Mouse (Mus musculus): ENCODE data around the gene Tuba3b. TPM values are rescaled to one million over a fixed set of nuclear protein-coding genes. Genes with fewer than 3 reads are reported as not detected.

Tuba3b gene
- polyA plus RNA-seq, 1 experiment: not detected

GRCm38 (mm10) chr6:145640971-145641506 lies 25.5 kb downstream of the Tuba3b start:
- no peak for TF ChIP-seq GATA1 (IDR thresholded peaks at IDR 0.05; ENCODE audit: low read length)

DNA sequence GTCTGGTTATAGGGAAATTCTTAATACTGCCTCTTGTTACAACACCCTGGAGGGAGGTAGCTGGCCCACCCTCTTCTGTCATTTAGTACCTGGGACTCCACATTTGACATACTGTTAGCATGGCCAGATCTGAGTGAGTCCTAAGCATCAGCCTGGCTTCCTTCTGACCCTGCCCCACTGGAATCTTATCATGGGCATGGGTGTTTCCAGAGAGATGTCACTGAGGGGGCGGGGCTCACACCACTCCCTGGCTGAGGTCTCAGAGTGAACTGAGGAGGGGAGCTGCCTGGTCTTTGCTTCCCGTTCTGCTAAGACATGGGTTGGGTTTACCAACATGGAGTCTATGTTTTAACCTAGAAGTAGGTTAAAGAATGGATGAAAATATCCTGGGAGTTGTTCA lies 36.4 kb downstream of the Tuba3b start:
- no peak for TF ChIP-seq GATA1 (IDR thresholded peaks at IDR 0.05; ENCODE audit: low read length)

DNA sequence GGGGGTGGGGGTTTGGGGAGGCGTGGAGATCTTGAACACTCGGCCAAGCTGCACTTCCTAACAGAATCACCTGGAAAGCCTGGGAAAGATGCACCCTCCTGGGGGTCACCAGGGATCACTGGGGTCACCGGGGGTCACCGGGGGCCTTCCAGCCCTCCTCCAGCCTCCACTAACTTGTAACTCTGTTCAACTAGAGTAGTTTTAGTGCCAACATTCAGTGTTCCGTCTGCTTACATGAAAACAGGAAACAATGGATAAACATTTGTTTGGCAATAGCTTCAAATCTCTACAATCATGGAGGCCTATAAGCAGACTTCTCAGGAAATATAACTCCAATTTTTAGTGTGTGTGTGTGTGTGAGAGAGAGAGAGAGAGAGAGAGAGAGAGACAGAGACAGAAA lies 37.4 kb downstream of the Tuba3b start:
- TF ChIP-seq GATA1 (IDR thresholded peaks at IDR 0.05; ENCODE audit: low read length): no peak

- TF ChIP-seq GATA1 (IDR thresholded peaks at IDR 0.05; ENCODE audit: low read length): no peak
Observed at GRCm38 (mm10) chr6:145653626-145654025, 38.1 kb downstream of the Tuba3b start.

- TF ChIP-seq GATA1 (IDR thresholded peaks at IDR 0.05; ENCODE audit: low read length): no peak
Observed at GRCm38 (mm10) chr6:145654062-145654836, 38.7 kb downstream of the Tuba3b start.

DNA sequence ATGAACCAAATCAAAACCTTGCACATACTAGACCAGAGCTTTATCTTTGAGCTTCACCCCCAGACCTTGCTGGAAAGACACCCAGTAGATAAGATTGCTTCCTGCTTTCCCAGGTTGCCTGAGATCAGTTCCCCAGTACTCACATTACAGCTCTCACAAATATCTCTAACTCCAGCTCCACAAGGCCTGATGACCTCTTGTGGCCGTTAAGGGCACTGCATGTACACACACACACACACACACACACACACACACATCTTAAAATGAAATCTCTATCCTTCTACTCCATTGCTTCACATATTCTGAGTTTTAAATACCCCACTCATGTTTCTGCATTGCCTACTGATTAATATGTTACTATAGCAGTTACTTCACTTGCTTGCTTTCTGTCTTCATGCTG lies 40.1 kb downstream of the Tuba3b start:
- TF ChIP-seq GATA1 (IDR thresholded peaks at IDR 0.05; ENCODE audit: low read length): no peak

DNA sequence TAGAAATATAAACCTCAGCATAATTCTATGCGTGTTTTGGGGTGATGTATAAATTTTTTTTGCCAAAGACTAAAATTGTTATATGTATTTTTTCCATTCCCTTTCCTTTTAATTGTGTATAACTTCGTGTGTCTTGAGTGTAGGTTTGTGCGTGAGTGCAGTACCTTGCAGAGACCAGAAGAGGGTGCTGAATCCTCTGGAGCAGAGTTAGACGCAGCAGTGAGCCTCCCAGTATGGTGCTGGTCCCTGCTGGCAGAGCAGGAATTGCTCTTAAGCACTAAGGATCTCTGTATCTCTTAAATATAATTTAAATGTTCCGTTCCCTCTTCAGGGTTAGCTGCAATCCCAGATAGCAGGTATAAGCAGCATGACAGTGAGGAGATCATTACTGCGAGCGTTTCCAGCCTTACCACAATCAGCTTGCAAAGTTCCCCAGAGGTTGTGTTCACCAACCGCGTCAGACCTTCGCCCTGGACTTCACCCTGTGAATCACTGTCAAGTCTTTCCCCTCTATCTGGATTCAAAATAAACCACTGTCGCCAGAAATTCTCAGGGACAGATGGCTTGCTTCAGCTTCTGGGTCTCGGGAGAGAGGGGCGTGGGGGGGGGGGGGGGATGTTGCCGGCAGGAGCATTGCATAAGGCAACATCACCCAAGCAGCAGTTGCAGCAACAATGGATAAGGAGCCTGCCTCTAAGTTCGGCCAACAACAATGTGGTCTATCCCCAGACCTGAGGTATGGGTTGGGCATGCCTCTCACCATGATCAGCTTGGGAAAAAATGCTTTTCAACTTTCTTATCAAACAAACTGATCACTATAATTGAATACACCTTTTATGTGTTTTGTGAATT lies 41.4 kb downstream of the Tuba3b start:
- no peak for TF ChIP-seq GATA1 (IDR thresholded peaks at IDR 0.05; ENCODE audit: low read length)

DNA sequence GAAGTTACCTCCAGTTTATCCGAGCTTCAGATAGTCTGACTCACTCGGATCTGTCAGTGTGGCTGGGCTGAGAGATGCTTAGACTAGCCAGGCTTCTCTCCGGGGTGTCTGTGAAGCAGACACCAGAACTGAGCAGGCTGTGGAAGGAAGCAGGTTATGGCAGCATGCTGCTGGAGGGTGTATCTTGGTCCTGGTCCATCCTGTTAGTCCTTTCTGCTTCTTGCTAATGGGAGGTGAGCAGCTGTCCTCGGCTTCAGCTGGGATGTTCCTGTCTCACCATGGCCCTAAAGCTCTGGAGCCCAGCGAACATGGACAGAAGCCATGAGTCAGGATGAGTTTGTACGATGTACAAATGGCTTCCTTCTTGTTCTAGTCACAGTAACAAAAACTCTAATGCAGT lies 43.6 kb downstream of the Tuba3b start:
- no peak for TF ChIP-seq GATA1 (IDR thresholded peaks at IDR 0.05; ENCODE audit: low read length)

DNA sequence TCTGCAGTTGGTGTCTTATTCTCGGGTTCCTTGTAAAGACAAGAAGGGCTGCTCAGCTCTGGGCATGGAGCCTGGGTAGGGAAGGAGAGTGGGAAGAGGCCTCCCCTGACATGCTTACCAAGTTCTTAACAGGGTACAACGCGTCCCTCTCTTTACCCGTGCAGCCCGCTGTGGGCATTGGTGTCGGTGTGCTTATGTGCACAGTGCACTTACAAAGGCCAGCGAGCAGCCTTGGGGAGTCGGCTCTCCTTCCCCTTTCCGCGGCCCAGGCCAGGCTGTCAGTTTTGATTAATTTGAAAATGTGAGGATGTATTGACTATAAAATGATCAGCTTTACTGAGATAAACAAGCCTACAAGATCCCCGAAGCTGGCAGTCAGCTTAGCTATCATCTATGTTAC lies 45.4 kb downstream of the Tuba3b start:
- no peak for TF ChIP-seq GATA1 (IDR thresholded peaks at IDR 0.05; ENCODE audit: low read length)

GRCm38 (mm10) chr6:145664208-145664607 lies 48.7 kb downstream of the Tuba3b start:
- TF ChIP-seq GATA1 (IDR thresholded peaks at IDR 0.05; ENCODE audit: low read length): no peak

DNA sequence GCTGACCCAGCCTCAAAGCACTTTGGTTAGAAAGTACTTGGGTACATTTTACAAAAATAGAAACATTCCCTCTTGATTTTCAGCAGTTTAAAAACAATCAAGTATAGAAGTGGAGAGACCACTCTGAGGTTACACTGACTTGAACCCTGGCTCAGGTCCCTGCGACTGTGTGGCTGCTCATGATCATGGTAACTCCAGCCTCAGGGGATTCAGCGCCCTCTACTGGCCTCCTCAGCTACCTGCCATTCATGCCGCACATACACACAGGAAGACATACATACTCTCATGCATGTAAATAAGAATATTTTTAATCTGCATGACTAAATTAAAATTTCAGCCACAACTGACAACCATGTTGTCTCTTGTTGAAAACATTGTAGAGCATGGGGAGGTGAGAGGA lies 50.2 kb downstream of the Tuba3b start:
- TF ChIP-seq GATA1 (IDR thresholded peaks at IDR 0.05; ENCODE audit: low read length): no peak

GRCm38 (mm10) chr6:145667654-145668053 lies 52.1 kb downstream of the Tuba3b start:
- TF ChIP-seq GATA1 (IDR thresholded peaks at IDR 0.05; ENCODE audit: low read length): no peak

- TF ChIP-seq GATA1 (IDR thresholded peaks at IDR 0.05; ENCODE audit: low read length): no peak
Observed at GRCm38 (mm10) chr6:145669596-145670071, 54.1 kb downstream of the Tuba3b start.

Other genes with a start within 250 kb of the Tuba3b start
- not detected in 2 replicates for gene Lmntd1, start 1.4 kb upstream of the Tuba3b start, polyA plus RNA-seq (2012)
- gene Rassf8, start 131.0 kb downstream of the Tuba3b start, polyA plus RNA-seq (2012): not detected in 2 replicates
- gene Bhlhe41, start 249.8 kb downstream of the Tuba3b start, polyA plus RNA-seq (2012): not detected in 2 replicates

Measured in G1E-ER4 (cell line).